Mouse (Mus musculus): Measurements from ENCODE around the gene Lcn2.

DNA sequence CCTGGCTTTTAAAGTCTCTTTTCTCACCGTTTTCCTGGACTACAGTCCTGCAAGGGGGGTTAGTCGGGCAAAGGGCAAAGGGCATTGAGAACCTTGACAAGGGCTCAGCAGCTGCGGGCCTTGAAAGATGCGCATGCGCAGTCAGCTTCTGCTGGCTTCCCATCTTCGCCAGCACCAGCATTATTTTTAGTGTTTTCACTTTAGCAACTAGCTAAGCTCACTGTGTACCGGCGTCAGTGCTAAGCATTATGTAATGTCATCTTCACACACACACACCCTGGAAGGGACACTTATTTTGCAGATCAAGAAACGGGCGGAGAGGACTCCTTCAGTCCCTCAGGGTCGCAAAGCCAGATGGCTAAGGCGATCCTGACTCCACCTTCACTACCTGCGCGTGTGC lies 27.3 kb downstream of the Lcn2 start:
- TF ChIP-seq GATA1 (IDR thresholded peaks at IDR 0.05; ENCODE audit: low read length) = no peak
- no peak for TF ChIP-seq TAL1 (IDR thresholded peaks at IDR 0.05; ENCODE audit: low read length)
